Mouse (Mus musculus) cerebellum, postnatal 14 days (tissue): ENCODE results near the gene Gm11757.
"Not testable (repeated sequence)": the region's sequence is repeated elsewhere in the genome, so short reads cannot be mapped to it uniquely, and the experiment has no call there.

Experiments used
- DNase-seq, 2 experiments: peaks; one replicate each; pipeline ENCODE4 v3.0.0; 2021; ENCODE audit warnings: mixed read lengths in 2 of 2

Gene Gm11757

DNA sequence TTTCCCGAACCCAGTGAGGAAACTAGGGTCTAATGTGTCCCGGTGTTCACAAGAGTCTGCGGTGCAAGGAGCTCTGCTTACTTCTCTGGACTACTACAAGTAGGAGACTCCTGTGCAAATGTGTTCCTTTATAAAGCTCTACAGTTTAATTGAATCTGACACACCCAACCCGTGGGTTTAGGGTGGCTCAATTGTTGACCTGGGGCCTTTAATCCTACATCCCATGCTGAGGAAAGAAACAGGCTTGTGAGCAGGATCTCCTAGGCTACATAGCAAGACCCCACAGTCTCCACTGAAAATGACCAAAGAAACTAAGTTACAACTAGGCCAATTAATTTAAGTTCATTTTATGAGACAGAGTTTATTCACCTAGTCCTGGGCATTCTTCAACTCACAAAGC lies at the start of gene Gm11757:
Gene Gm11757, minus strand, starts transcription at position 101 of the 400 bp plus-strand sequence.
- not testable (repeated sequence) for DNase-seq

DNA sequence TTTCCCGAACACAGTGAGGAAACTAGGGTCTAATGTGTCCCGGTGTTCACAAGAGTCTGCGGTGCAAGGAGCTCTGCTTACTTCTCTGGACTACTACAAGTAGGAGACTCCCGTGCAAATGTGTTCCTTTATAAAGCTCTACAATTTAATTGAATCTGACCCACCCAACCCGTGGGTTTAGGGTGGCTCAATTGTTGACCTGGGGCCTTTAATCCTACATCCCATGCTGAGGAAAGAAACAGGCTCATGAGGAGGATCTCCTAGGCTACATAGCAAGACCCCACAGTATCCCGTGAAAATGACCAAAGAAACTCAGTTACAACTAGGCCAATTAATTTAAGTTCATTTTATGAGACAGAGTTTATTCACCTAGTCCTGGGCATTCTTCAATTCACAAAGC lies 29.7 kb upstream of the Gm11757 start, which contains the start of gene Gm11756:
Gene Gm11756, minus strand, starts transcription at position 101 of the 400 bp plus-strand sequence.
- DNase-seq = not testable (repeated sequence)

DNA sequence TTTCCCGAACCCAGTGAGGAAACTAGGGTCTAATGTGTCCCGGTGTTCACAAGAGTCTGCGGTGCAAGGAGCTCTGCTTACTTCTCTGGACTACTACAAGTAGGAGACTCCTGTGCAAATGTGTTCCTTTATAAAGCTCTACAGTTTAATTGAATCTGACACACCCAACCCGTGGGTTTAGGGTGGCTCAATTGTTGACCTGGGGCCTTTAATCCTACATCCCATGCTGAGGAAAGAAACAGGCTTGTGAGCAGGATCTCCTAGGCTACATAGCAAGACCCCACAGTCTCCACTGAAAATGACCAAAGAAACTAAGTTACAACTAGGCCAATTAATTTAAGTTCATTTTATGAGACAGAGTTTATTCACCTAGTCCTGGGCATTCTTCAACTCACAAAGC lies 14.9 kb upstream of the Gm11757 start, which contains the start of gene Gm13871:
Gene Gm13871, minus strand, starts transcription at position 101 of the 400 bp plus-strand sequence.
- not testable (repeated sequence) for DNase-seq

DNA sequence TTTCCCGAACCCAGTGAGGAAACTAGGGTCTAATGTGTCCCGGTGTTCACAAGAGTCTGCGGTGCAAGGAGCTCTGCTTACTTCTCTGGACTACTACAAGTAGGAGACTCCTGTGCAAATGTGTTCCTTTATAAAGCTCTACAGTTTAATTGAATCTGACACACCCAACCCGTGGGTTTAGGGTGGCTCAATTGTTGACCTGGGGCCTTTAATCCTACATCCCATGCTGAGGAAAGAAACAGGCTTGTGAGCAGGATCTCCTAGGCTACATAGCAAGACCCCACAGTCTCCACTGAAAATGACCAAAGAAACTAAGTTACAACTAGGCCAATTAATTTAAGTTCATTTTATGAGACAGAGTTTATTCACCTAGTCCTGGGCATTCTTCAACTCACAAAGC lies 14.7 kb downstream of the Gm11757 start, which contains the start of gene Gm11758:
Gene Gm11758, minus strand, starts transcription at position 101 of the 400 bp plus-strand sequence.
- not testable (repeated sequence) for DNase-seq
